18 mouse cellular contexts compared by ENCODE assay signal in genomic region chr3:34811753-34812152, GRCm38 (mm10).
"Had no signal": no experiment of that assay in that cellular context is flagged by ENCODE, and none has a peak within 500 bp of the region (broad histone marks: within the 10 kb centered on the region; RNA-seq: fewer than 3 reads in every experiment).

No protein-coding gene starts in this region.

- H3K9ac ChIP-seq: liver, embryonic 12.5 days; liver, embryonic 14.5 days; lung, embryonic 14.5 days; neural tube, embryonic 13.5 days; neural tube, embryonic 15.5 days; stomach, embryonic 15.5 days had no signal

- H3K4me2 ChIP-seq: liver, embryonic 12.5 days; lung, embryonic 14.5 days; midbrain, embryonic 11.5 days; neural tube, embryonic 13.5 days; neural tube, embryonic 15.5 days; stomach, embryonic 15.5 days had no signal

- H3K27me3 ChIP-seq: stomach, embryonic 15.5 days had no signal

- H3K36me3 ChIP-seq: liver, embryonic 12.5 days; neural tube, embryonic 13.5 days; neural tube, embryonic 15.5 days; stomach, embryonic 15.5 days had no signal

- DNase-seq: lung, adult 18-20 months; lung, embryonic 14.5 days; lung, postnatal 10 days; lung, postnatal 4 days; midbrain, embryonic 14.5 days; retina, postnatal 1 day; right cerebral cortex, adult 18-20 months; thymus, adult 2 months; thymus, postnatal 25 days; thymus, postnatal 4 days had no signal

- H3K9me3 ChIP-seq: liver, embryonic 12.5 days; neural tube, embryonic 13.5 days; neural tube, embryonic 15.5 days; stomach, embryonic 15.5 days had no signal

- H3K4me3 ChIP-seq: liver, embryonic 12.5 days; myocyte; neural tube, embryonic 13.5 days; neural tube, embryonic 15.5 days; stomach, embryonic 15.5 days had no signal

- H3K4me1 ChIP-seq: liver, embryonic 12.5 days; stomach, embryonic 15.5 days had no signal

- ATAC-seq: liver, embryonic 12.5 days had no signal

- H3K27ac ChIP-seq: liver, embryonic 12.5 days; liver, embryonic 14.5 days; neural tube, embryonic 13.5 days; neural tube, embryonic 15.5 days; stomach, embryonic 15.5 days; stomach, postnatal 0 days had no signal
